Mouse (Mus musculus): ENCODE data around the gene Noc2l. TPM values are rescaled to one million over a fixed set of nuclear protein-coding genes. Genes with fewer than 3 reads are reported as not detected.

The Noc2l gene
- polyA plus RNA-seq, 1 experiment: 158 TPM

DNA sequence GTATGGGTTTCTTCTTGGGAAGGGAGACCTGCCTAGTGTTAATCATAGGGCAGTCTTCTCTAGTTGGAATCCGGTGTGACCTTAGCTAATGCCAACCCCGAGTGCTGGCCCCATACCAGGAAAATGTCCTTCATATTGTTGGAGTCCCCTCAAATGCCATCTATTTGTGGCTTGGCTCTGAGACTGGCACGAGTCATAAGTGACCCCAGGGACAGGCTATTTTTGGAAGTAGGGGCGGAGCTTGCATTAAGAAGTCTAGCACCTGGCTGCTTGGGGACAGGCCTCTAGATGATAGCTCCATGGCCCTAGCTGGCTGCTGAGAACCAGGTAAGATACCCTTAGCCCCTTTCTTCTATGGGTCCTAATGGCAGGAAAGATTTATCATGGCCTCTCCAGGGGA, 20.2 kb upstream of the Noc2l start, which contains the start of gene Perm1:
Perm1 (plus strand) TSS at position 220 of the 400 bp plus-strand sequence.
- WGBS: 77% methylated on average over 4 of the region's 4 CpGs
- Histone ChIP-seq H3K4me3 (ENCODE audit: control insufficient read depth, insufficient read depth, low read length) (no peak within 1 kb of the TSS), H3K27me3 (ENCODE audit: control insufficient read depth, insufficient read depth, low read length) (no peaks in the 10 kb centered on the region), H3K27ac (ENCODE audit: control insufficient read depth, insufficient read depth, low read length) (no peak within 1 kb of the TSS), H3K36me3 (ENCODE audit: control insufficient read depth, insufficient read depth, low read length) (no peaks in the 10 kb centered on the region), H3K4me1 (replicated peaks; ENCODE audit: control insufficient read depth, insufficient read depth, low read length) (no peaks in the 10 kb centered on the region)
- TF ChIP-seq CTCF (IDR thresholded peaks at IDR 0.05; ENCODE audit: borderline replicate concordance, control insufficient read depth, extremely low read depth, insufficient read depth, low read length, poor library complexity): no peak
- no peak for TF ChIP-seq POLR2A (IDR thresholded peaks at IDR 0.05; ENCODE audit: control insufficient read depth, extremely low read depth, insufficient read depth, low read length, poor library complexity)
- no peak for DNase-seq

DNA sequence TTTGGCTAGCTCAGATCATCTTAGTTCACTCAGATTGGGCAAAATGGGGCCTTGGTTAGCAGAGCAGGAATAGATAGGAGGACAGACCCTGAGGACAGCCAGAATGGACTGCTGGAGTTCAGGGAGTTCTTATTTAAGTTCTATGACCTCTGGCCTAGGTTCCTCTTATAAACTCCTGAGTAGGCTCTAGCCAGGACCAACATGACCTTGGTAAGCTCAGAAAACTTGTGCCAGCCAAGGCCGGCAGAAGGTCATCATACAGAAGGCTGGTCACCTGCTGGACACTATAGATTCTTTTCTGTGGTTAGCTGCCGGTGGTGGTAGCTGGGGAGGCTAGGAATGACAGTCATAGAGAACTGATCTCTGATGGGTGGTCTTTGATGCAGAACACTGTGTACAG, 19.6 kb upstream of the Noc2l start:
- H3K36me3 ChIP-seq (ENCODE audit: control insufficient read depth, insufficient read depth, low read length): no peaks in the 10 kb centered on the region
- 88% methylated on average over 2 of the region's 2 CpGs for WGBS
- H3K4me3 ChIP-seq (ENCODE audit: control insufficient read depth, insufficient read depth, low read length): no peak overlapping the region
- H3K27ac ChIP-seq (ENCODE audit: control insufficient read depth, insufficient read depth, low read length): no peak overlapping the region
- DNase-seq: no peak
- no peaks in the 10 kb centered on the region for H3K27me3 ChIP-seq (ENCODE audit: control insufficient read depth, insufficient read depth, low read length)
- no peaks in the 10 kb centered on the region for H3K4me1 ChIP-seq (replicated peaks; ENCODE audit: control insufficient read depth, insufficient read depth, low read length)
- TF ChIP-seq CTCF (IDR thresholded peaks at IDR 0.05; ENCODE audit: borderline replicate concordance, control insufficient read depth, extremely low read depth, insufficient read depth, low read length, poor library complexity): no peak

- Histone ChIP-seq H3K27ac (ENCODE audit: control insufficient read depth, insufficient read depth, low read length) (no peak overlapping the region), H3K27me3 (ENCODE audit: control insufficient read depth, insufficient read depth, low read length) (no peaks in the 10 kb centered on the region), H3K36me3 (ENCODE audit: control insufficient read depth, insufficient read depth, low read length) (no peaks in the 10 kb centered on the region), H3K4me1 (replicated peaks; ENCODE audit: control insufficient read depth, insufficient read depth, low read length) (no peaks in the 10 kb centered on the region), H3K4me3 (ENCODE audit: control insufficient read depth, insufficient read depth, low read length) (no peak overlapping the region)
- DNase-seq: no peak
- TF ChIP-seq POLR2A (IDR thresholded peaks at IDR 0.05; ENCODE audit: control insufficient read depth, extremely low read depth, insufficient read depth, low read length, poor library complexity) (no peak), CTCF (IDR thresholded peaks at IDR 0.05; ENCODE audit: borderline replicate concordance, control insufficient read depth, extremely low read depth, insufficient read depth, low read length, poor library complexity) (no peak)
- WGBS: 93% methylated on average over 16 of the region's 16 CpGs
Observed at GRCm38 (mm10) chr4:156217022-156217669, 18.7 kb upstream of the Noc2l start.

- no peaks in the 10 kb centered on the region for H3K27me3 ChIP-seq (ENCODE audit: control insufficient read depth, insufficient read depth, low read length)
- H3K4me3 ChIP-seq (ENCODE audit: control insufficient read depth, insufficient read depth, low read length): no peak overlapping the region
- no peaks in the 10 kb centered on the region for H3K36me3 ChIP-seq (ENCODE audit: control insufficient read depth, insufficient read depth, low read length)
- 87% methylated on average over 16 of the region's 16 CpGs for WGBS
- DNase-seq: no peak
- no peak for TF ChIP-seq CTCF (IDR thresholded peaks at IDR 0.05; ENCODE audit: borderline replicate concordance, control insufficient read depth, extremely low read depth, insufficient read depth, low read length, poor library complexity)
- no peak for TF ChIP-seq POLR2A (IDR thresholded peaks at IDR 0.05; ENCODE audit: control insufficient read depth, extremely low read depth, insufficient read depth, low read length, poor library complexity)
- H3K27ac ChIP-seq (ENCODE audit: control insufficient read depth, insufficient read depth, low read length): no peak overlapping the region
- no peaks in the 10 kb centered on the region for H3K4me1 ChIP-seq (replicated peaks; ENCODE audit: control insufficient read depth, insufficient read depth, low read length)
Observed at GRCm38 (mm10) chr4:156217838-156218237, 18.0 kb upstream of the Noc2l start.

DNA sequence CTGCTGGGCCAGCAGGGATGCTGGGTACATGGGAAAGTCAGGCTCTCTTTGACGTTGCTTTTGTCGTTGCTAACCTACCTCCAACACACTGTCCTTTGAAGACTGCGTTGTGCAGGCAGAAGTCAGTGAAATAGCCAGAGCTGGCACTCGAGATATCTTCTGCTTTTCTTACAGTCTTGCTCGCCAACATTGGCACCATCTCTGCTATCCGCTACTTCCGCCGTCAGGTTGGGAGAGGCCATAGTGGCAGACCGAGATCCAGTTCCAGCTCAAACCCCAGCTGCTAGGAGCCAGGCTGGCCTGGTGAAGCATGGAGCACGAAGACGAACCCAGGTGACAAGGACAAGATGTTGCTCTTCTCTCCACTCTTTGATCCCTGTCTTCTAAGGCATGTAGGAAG, 15.9 kb upstream of the Noc2l start:
- H3K4me1 ChIP-seq (replicated peaks; ENCODE audit: control insufficient read depth, insufficient read depth, low read length): no peaks in the 10 kb centered on the region

DNA sequence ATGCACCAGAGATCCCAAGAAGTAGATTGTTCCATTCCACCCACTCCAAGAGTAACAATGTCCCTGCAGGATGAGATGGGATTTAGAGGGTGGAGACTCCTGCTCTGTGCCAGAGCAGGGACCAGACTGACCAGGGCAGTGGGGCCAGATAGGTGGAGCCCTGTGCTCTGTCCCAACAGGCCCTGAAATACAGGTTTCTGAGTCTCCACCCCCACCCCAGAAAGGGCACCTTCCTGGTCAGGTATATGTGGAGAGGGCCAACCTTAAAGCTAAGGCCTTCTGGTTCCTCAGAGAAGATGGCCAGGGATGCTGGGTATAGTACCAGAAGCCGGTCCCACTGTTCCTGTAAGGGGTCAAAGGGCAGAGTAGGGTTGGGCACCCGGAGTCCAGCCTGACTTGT, 11.5 kb upstream of the Noc2l start:
- TF ChIP-seq POLR2A (IDR thresholded peaks at IDR 0.05; ENCODE audit: control insufficient read depth, extremely low read depth, insufficient read depth, low read length, poor library complexity): no peak
- no peak for TF ChIP-seq CTCF (IDR thresholded peaks at IDR 0.05; ENCODE audit: borderline replicate concordance, control insufficient read depth, extremely low read depth, insufficient read depth, low read length, poor library complexity)
- DNase-seq: no peak
- H3K4me1 ChIP-seq (replicated peaks; ENCODE audit: control insufficient read depth, insufficient read depth, low read length): no peaks in the 10 kb centered on the region
- H3K27me3 ChIP-seq (ENCODE audit: control insufficient read depth, insufficient read depth, low read length): no peaks in the 10 kb centered on the region
- H3K36me3 ChIP-seq (ENCODE audit: control insufficient read depth, insufficient read depth, low read length): no peaks in the 10 kb centered on the region
- no peak overlapping the region for H3K27ac ChIP-seq (ENCODE audit: control insufficient read depth, insufficient read depth, low read length)
- 97% methylated on average over 2 of the region's 2 CpGs for WGBS
- H3K4me3 ChIP-seq (ENCODE audit: control insufficient read depth, insufficient read depth, low read length): no peak overlapping the region

More for the DNA sequence above, 15.9 kb upstream of the Noc2l start:
- DNase-seq: no peak
- no peak for TF ChIP-seq CTCF (IDR thresholded peaks at IDR 0.05; ENCODE audit: borderline replicate concordance, control insufficient read depth, extremely low read depth, insufficient read depth, low read length, poor library complexity)
- no peak for TF ChIP-seq POLR2A (IDR thresholded peaks at IDR 0.05; ENCODE audit: control insufficient read depth, extremely low read depth, insufficient read depth, low read length, poor library complexity)
- Histone ChIP-seq H3K27ac (ENCODE audit: control insufficient read depth, insufficient read depth, low read length) (no peak overlapping the region), H3K36me3 (ENCODE audit: control insufficient read depth, insufficient read depth, low read length) (no peaks in the 10 kb centered on the region), H3K27me3 (ENCODE audit: control insufficient read depth, insufficient read depth, low read length) (no peaks in the 10 kb centered on the region), H3K4me3 (ENCODE audit: control insufficient read depth, insufficient read depth, low read length) (no peak overlapping the region)
- WGBS: 94% methylated on average over 11 of the region's 11 CpGs
